Comparison of ENCODE assay signal across 8 mouse cellular contexts in genomic region chr6:114928462-114928861, GRCm38 (mm10). TPM values are rescaled to one million over a fixed set of nuclear protein-coding genes. Genes with fewer than 3 reads are reported as not detected.
DNase-seq lines count a peak whose midpoint lies in the region; ATAC-seq and TF ChIP-seq lines count a peak whose summit lies in the region.

No protein-coding gene starts in this region.

- H3K9ac ChIP-seq in intestine, postnatal 0 days (ENCODE audit: low read depth, low read length) = no peak overlapping the region
- H3K9ac ChIP-seq in intestine, embryonic 15.5 days = no peak overlapping the region
- H3K9ac ChIP-seq in forebrain, embryonic 13.5 days = no peak overlapping the region
- H3K9ac ChIP-seq in midbrain, embryonic 12.5 days (replicated peaks) = no peak overlapping the region

- no peaks in the 10 kb centered on the region for H3K9me3 ChIP-seq in intestine, postnatal 0 days (ENCODE audit: control insufficient read depth)
- no peaks in the 10 kb centered on the region for H3K9me3 ChIP-seq in intestine, embryonic 15.5 days
- no peaks in the 10 kb centered on the region for H3K9me3 ChIP-seq in forebrain, embryonic 13.5 days (replicated peaks)
- 0 out of 2 replicates have a peak, but pooled peaks cover 5% of the 10 kb centered on the region for H3K9me3 ChIP-seq in midbrain, embryonic 12.5 days

- H3K4me3 ChIP-seq in intestine, postnatal 0 days (ENCODE audit: low read depth, low read length) = no peak overlapping the region
- H3K4me3 ChIP-seq in intestine, embryonic 15.5 days (replicated peaks) = no peak overlapping the region
- no peak overlapping the region for H3K4me3 ChIP-seq in forebrain, embryonic 13.5 days
- no peak overlapping the region for H3K4me3 ChIP-seq in left cerebral cortex, adult 2 months
- H3K4me3 ChIP-seq in midbrain, embryonic 12.5 days = no peak overlapping the region

- no peak overlapping the region for H3K4me2 ChIP-seq in intestine, postnatal 0 days (replicated peaks; ENCODE audit: low read depth)
- no peak overlapping the region for H3K4me2 ChIP-seq in intestine, embryonic 15.5 days (replicated peaks)
- H3K4me2 ChIP-seq in forebrain, embryonic 13.5 days = no peak overlapping the region
- H3K4me2 ChIP-seq in midbrain, embryonic 12.5 days (replicated peaks) = no peak overlapping the region

- intact Hi-C loops in heart, postnatal 36 days (cut with DNase I) = loop anchor here (1.0 to 5.0 kb wide), 5 partner anchors 79 to 466 kb away; no protein-coding TSS in a partner anchor
- intact Hi-C loops in left cerebral cortex, adult 2 months (cut with DNase I) = loop anchor here (1.0 to 10.0 kb wide), 3 partner anchors 40 to 584 kb away; partner anchors contain the start of gene Vgll4

- 5% methylated on average over 4 of the region's 4 CpGs for WGBS in intestine, postnatal 0 days
- WGBS in intestine, embryonic 15.5 days = 4% methylated on average over 4 of the region's 4 CpGs
- 4% methylated on average over 4 of the region's 4 CpGs for WGBS in forebrain, embryonic 13.5 days
- 8% methylated on average over 4 of the region's 4 CpGs for WGBS in midbrain, embryonic 12.5 days

- DNase-seq in c-Kit-positive CD71-positive TER-119-negative erythroid progenitor cells, embryonic 14.5 days (ENCODE audit: low read depth) = peak; percentile 56
- peak; percentile 79 for DNase-seq in heart, postnatal 36 days
- DNase-seq in left cerebral cortex, adult 2 months (ENCODE audit: extremely low spot score in 1 of 2, low spot score in 2 of 2) = peak; percentile 61 to 73
- DNase-seq in spleen, adult 18-20 months = peak; percentile 43 to 67

- no peak for ATAC-seq in intestine, postnatal 0 days
- no peak for ATAC-seq in intestine, embryonic 15.5 days
- ATAC-seq in forebrain, embryonic 13.5 days = peak; percentile 60
- ATAC-seq in midbrain, embryonic 12.5 days (ENCODE audit: low FRiP score, low read depth) = 0 out of 2 replicates have a peak, but pooled peaks have one; percentile 32

- no peaks in the 10 kb centered on the region for H3K27me3 ChIP-seq in intestine, postnatal 0 days (replicated peaks; ENCODE audit: control insufficient read depth, insufficient read depth, low read length)
- H3K27me3 ChIP-seq in intestine, embryonic 15.5 days (replicated peaks) = no peaks in the 10 kb centered on the region
- no peaks in the 10 kb centered on the region for H3K27me3 ChIP-seq in forebrain, embryonic 13.5 days
- no peaks in the 10 kb centered on the region for H3K27me3 ChIP-seq in midbrain, embryonic 12.5 days

- H3K27ac ChIP-seq in intestine, postnatal 0 days (ENCODE audit: low read depth, low read length) = no peak overlapping the region
- H3K27ac ChIP-seq in intestine, embryonic 15.5 days = no peak overlapping the region
- no peak overlapping the region for H3K27ac ChIP-seq in forebrain, embryonic 13.5 days
- no peak overlapping the region for H3K27ac ChIP-seq in left cerebral cortex, adult 2 months
- H3K27ac ChIP-seq in midbrain, embryonic 12.5 days (replicated peaks) = no peak overlapping the region

- TF ChIP-seq CTCF in intestine, postnatal 0 days (IDR thresholded peaks at IDR 0.05; ENCODE audit: low read depth) = peak; percentile 96
- peak; percentile 96 for TF ChIP-seq CTCF in left cerebral cortex, adult 2 months (IDR thresholded peaks at IDR 0.05)

- H3K36me3 ChIP-seq in intestine, postnatal 0 days (ENCODE audit: control insufficient read depth, insufficient read depth) = no peaks in the 10 kb centered on the region
- H3K36me3 ChIP-seq in intestine, embryonic 15.5 days = no peaks in the 10 kb centered on the region
- no peaks in the 10 kb centered on the region for H3K36me3 ChIP-seq in forebrain, embryonic 13.5 days (ENCODE audit: poor library complexity, severe bottlenecking)
- H3K36me3 ChIP-seq in midbrain, embryonic 12.5 days = no peaks in the 10 kb centered on the region

- H3K4me1 ChIP-seq in intestine, postnatal 0 days (replicated peaks; ENCODE audit: control insufficient read depth, insufficient read depth, low read length) = no peaks in the 10 kb centered on the region; the same call in 1 of the 2 replicates
- peaks cover 27% of the 10 kb centered on the region for H3K4me1 ChIP-seq in intestine, embryonic 15.5 days (replicated peaks)
- H3K4me1 ChIP-seq in forebrain, embryonic 13.5 days = peaks cover 29% of the 10 kb centered on the region
- H3K4me1 ChIP-seq in midbrain, embryonic 12.5 days = peaks cover 14% of the 10 kb centered on the region

RNA-seq across cellular contexts. Expression of gene Vgll4, which starts 41.3 kb away (rescaled TPM):
- polyA plus RNA-seq in intestine, postnatal 0 days (2015; fragmentation: Nextera tagmentation; extraction: Ambion mirVana) = 31.1 and 33.0 TPM in 2 replicates
- 74.8 and 76.0 TPM in 2 replicates for polyA plus RNA-seq in intestine, embryonic 15.5 days (2015; fragmentation: Nextera tagmentation; extraction: Ambion mirVana)
- 81.5 and 84.3 TPM in 2 replicates for polyA plus RNA-seq in forebrain, embryonic 13.5 days (2015; fragmentation: Nextera tagmentation; extraction: Ambion mirVana)
- total RNA-seq in heart, postnatal 36 days (2021) = 10 to 100 TPM; 20.6 to 23.1 TPM
- total RNA-seq in left cerebral cortex, adult 2 months (2021) = 10 to 100 TPM; 61.4 to 63.8 TPM
- 79.2 and 85.6 TPM in 2 replicates for polyA plus RNA-seq in midbrain, embryonic 12.5 days (2016; fragmentation: Nextera tagmentation; extraction: Ambion mirVana)

Comparison
In these comparisons a context has a peak if more than half of its experiments do, and no peak if none do; other contexts are left out.
1. ATAC-seq: peak in forebrain, embryonic 13.5 days (single experiment) and midbrain, embryonic 12.5 days (single experiment); none in intestine, postnatal 0 days (single experiment) and intestine, embryonic 15.5 days (single experiment).
2. Peak in every context shown above with its lines, with median percentiles within 50 percentile points of each other: DNase-seq.